Mouse (Mus musculus): ENCODE measurements at regions not wholly inside any gene's neighbourhood (a gene's known extent, or its start where the extent isn't known, plus 50 kb on each side); places are given as distances from the start of the nearest gene placed in this dataset.
A peak's percentile ranks its signal among the peaks of the same experiment; 100 is the strongest.
"Not testable (repeated sequence)": the region's sequence is repeated elsewhere in the genome, so short reads cannot be mapped to it uniquely, and the experiment has no call there.

GRCm38 (mm10) chrX:75734628-75735302 lies 140.2 kb downstream of the Pls3 start:
- DNase-seq (ENCODE audit: low spot score in 2 of 2) = peak in 1 of 2 experiments; percentile 83
- intact Hi-C loops (cut with DNase I) = not testable (repeated sequence)

- DNase-seq (ENCODE audit: low spot score in 2 of 2) = peak in 1 of 2 experiments; percentile 83
- intact Hi-C loops (cut with DNase I) = not testable (repeated sequence)
These were observed 141.3 kb downstream of the Pls3 start for GRCm38 (mm10) chrX:75733651-75734050.

- intact Hi-C loops (cut with DNase I) = not testable (repeated sequence)
These were observed 145.2 kb downstream of the Pls3 start for GRCm38 (mm10) chrX:75729791-75730190.

GRCm38 (mm10) chrX:75728507-75728906 lies 146.5 kb downstream of the Pls3 start:
- DNase-seq (ENCODE audit: low spot score in 2 of 2) = no peak
- intact Hi-C loops (cut with DNase I) = no loop called here

More at GRCm38 (mm10) chrX:75729791-75730190, 145.2 kb downstream of the Pls3 start:
- peak in 1 of 2 experiments; percentile 59 for DNase-seq (ENCODE audit: low spot score in 2 of 2)

- DNase-seq (ENCODE audit: low spot score in 2 of 2); intact Hi-C loops (cut with DNase I): not testable (repeated sequence)
These were observed 145.5 kb upstream of the Rab39b start for GRCm38 (mm10) chrX:75723542-75723941.

GRCm38 (mm10) chrX:75699949-75700348 lies 121.9 kb upstream of the Rab39b start:
- intact Hi-C loops (cut with DNase I) = no loop called here
- DNase-seq (ENCODE audit: low spot score in 2 of 2) = no peak

- not testable (repeated sequence) for DNase-seq (ENCODE audit: low spot score in 2 of 2)
- intact Hi-C loops (cut with DNase I) = loop anchor here (10.0 kb wide), 1 partner anchor 100 kb away; the partner anchor contains the start of gene Rab39b
These were observed 97.2 kb upstream of the Rab39b start for GRCm38 (mm10) chrX:75675271-75675670.

- intact Hi-C loops (cut with DNase I) = loop anchor here (5.0 to 10.0 kb wide), 2 partner anchors 99 to 528 kb away; partner anchors contain the start of gene Rab39b
- peak; percentile 95 to 99 for DNase-seq (ENCODE audit: low spot score in 2 of 2)
These were observed 96.1 kb upstream of the Rab39b start for GRCm38 (mm10) chrX:75673920-75674665.

GRCm38 (mm10) chrX:75673586-75673919 lies 95.5 kb upstream of the Rab39b start:
- intact Hi-C loops (cut with DNase I) = loop anchor here (5.0 to 10.0 kb wide), 2 partner anchors 99 to 529 kb away; partner anchors contain the start of gene Rab39b
- DNase-seq (ENCODE audit: low spot score in 2 of 2) = no peak

- peak; percentile 5 to 6 for DNase-seq (ENCODE audit: low spot score in 2 of 2)
- intact Hi-C loops (cut with DNase I) = loop anchor here (5.0 to 10.0 kb wide), 2 partner anchors 98 to 529 kb away; partner anchors contain the start of gene Rab39b
These were observed 94.9 kb upstream of the Rab39b start for GRCm38 (mm10) chrX:75672976-75673375.

GRCm38 (mm10) chrX:75667636-75668035 lies 89.6 kb upstream of the Rab39b start:
- DNase-seq (ENCODE audit: low spot score in 2 of 2) = no peak
- intact Hi-C loops (cut with DNase I) = no loop called here

- intact Hi-C loops (cut with DNase I) = no loop called here
These were observed 65.4 kb upstream of the Rab39b start for GRCm38 (mm10) chrX:75643402-75643801.

More at GRCm38 (mm10) chrX:75643402-75643801, 65.4 kb upstream of the Rab39b start:
- DNase-seq (ENCODE audit: low spot score in 2 of 2) = no peak
